Comparison of ENCODE assay signal across 11 mouse cellular contexts in genomic region chr12:105875112-105875511, GRCm38 (mm10).
DNase-seq lines count a peak whose midpoint lies in the region; ATAC-seq and TF ChIP-seq lines count a peak whose summit lies in the region.
"Had no signal": no experiment of that assay in that cellular context is flagged by ENCODE, and none has a peak within 500 bp of the region (broad histone marks: within the 10 kb centered on the region; RNA-seq: fewer than 3 reads in every experiment).

No protein-coding gene starts in this region.

- H3K27ac ChIP-seq in neural tube, embryonic 11.5 days (ENCODE audit: low read depth, low read length), result no peak overlapping the region
- no peak overlapping the region for H3K27ac ChIP-seq in embryonic facial prominence, embryonic 12.5 days
- H3K27ac ChIP-seq in hindbrain, postnatal 0 days, result no peak overlapping the region

- ATAC-seq in neural tube, embryonic 11.5 days (ENCODE audit: insufficient read depth, low FRiP score, low TSS enrichment), result peak; percentile 41; the same call in 1 of the 2 replicates
- 0 out of 2 replicates have a peak, but pooled peaks have one; percentile 43 for ATAC-seq in embryonic facial prominence, embryonic 12.5 days (ENCODE audit: insufficient number of reproducible peaks, insufficient read depth, low FRiP score, low TSS enrichment)
- peak; percentile 92 for ATAC-seq in hindbrain, postnatal 0 days
- no peak for ATAC-seq in megakaryocyte progenitor cell, adult 5-6 weeks (replicated peaks; ENCODE audit: poor library complexity)

- DNase-seq in neural tube, embryonic 11.5 days (ENCODE audit: low spot score), result no peak
- no peak for DNase-seq in neural tube, embryonic 10.5 days (ENCODE audit: extremely low spot score, low spot score)
- DNase-seq in hindbrain, postnatal 0 days (ENCODE audit: low spot score), result peak; percentile 87
- DNase-seq in gastrocnemius, adult 18-20 months (ENCODE audit: low spot score), result no peak
- no peak for DNase-seq in thymus, adult 18-20 months
- DNase-seq: adrenal gland, postnatal 14 days; layer of hippocampus, adult 9-11 months; lung, embryonic 14.5 days had no signal

- H3K27me3 ChIP-seq in neural tube, embryonic 11.5 days (ENCODE audit: control insufficient read depth, insufficient read depth, low read length), result no peaks in the 10 kb centered on the region
- H3K27me3 ChIP-seq in embryonic facial prominence, embryonic 12.5 days, result peaks cover 8% of the 10 kb centered on the region; the same call in 1 of the 2 replicates
- H3K27me3 ChIP-seq in hindbrain, postnatal 0 days (ENCODE audit: insufficient read depth, low read length), result peaks cover 10% of the 10 kb centered on the region; the same call in 1 of the 2 replicates

- no peak overlapping the region for H3K4me2 ChIP-seq in neural tube, embryonic 11.5 days (ENCODE audit: low read depth)
- H3K4me2 ChIP-seq in embryonic facial prominence, embryonic 12.5 days (replicated peaks), result 0 out of 2 replicates have a peak overlapping the region, but pooled peaks have one; percentile 5
- no peak overlapping the region; the same call in 1 of the 2 replicates for H3K4me2 ChIP-seq in hindbrain, postnatal 0 days (ENCODE audit: low read depth, low read length)
- H3K4me2 ChIP-seq: lung, embryonic 14.5 days had no signal

- WGBS in neural tube, embryonic 11.5 days, result 43% methylated on average over 17 of the region's 17 CpGs
- WGBS in embryonic facial prominence, embryonic 12.5 days, result 24% methylated on average over 17 of the region's 17 CpGs
- WGBS in hindbrain, postnatal 0 days, result 5% methylated on average over 17 of the region's 17 CpGs

- no peaks in the 10 kb centered on the region for H3K4me1 ChIP-seq in neural tube, embryonic 11.5 days (ENCODE audit: control insufficient read depth, insufficient read depth, low read length)
- H3K4me1 ChIP-seq in embryonic facial prominence, embryonic 12.5 days, result no peaks in the 10 kb centered on the region
- H3K4me1 ChIP-seq in hindbrain, postnatal 0 days (ENCODE audit: insufficient read depth, low read length), result no peaks in the 10 kb centered on the region

- no peaks in the 10 kb centered on the region for H3K9me3 ChIP-seq in neural tube, embryonic 11.5 days (ENCODE audit: control insufficient read depth, low read length)
- H3K9me3 ChIP-seq in embryonic facial prominence, embryonic 12.5 days, result peaks cover 8% of the 10 kb centered on the region
- H3K9me3 ChIP-seq in hindbrain, postnatal 0 days (ENCODE audit: low read length), result peaks cover 6% of the 10 kb centered on the region; the same call in 1 of the 2 replicates

- no peak overlapping the region for H3K9ac ChIP-seq in neural tube, embryonic 11.5 days (ENCODE audit: low read length)
- no peak overlapping the region for H3K9ac ChIP-seq in embryonic facial prominence, embryonic 12.5 days
- H3K9ac ChIP-seq in hindbrain, postnatal 0 days (replicated peaks; ENCODE audit: low read length), result no peak overlapping the region
- H3K9ac ChIP-seq: lung, embryonic 14.5 days had no signal

- no peak overlapping the region for H3K4me3 ChIP-seq in neural tube, embryonic 11.5 days (ENCODE audit: low read depth, low read length)
- no peak overlapping the region for H3K4me3 ChIP-seq in embryonic facial prominence, embryonic 12.5 days
- no peak overlapping the region for H3K4me3 ChIP-seq in hindbrain, postnatal 0 days (ENCODE audit: low read length)
- H3K4me3 ChIP-seq: myocyte had no signal

- H3K36me3 ChIP-seq in neural tube, embryonic 11.5 days (ENCODE audit: control insufficient read depth, insufficient read depth, low read length), result no peaks in the 10 kb centered on the region
- no peaks in the 10 kb centered on the region for H3K36me3 ChIP-seq in embryonic facial prominence, embryonic 12.5 days
- no peaks in the 10 kb centered on the region for H3K36me3 ChIP-seq in hindbrain, postnatal 0 days (ENCODE audit: insufficient read depth, low read length)

- TF ChIP-seq CTCF in hindbrain, postnatal 0 days (IDR thresholded peaks at IDR 0.05; ENCODE audit: low read depth), result peak; percentile 44; the same call in 1 of the 2 replicates
